Mouse (Mus musculus): Measurements from ENCODE around the gene Slc35e4. TPM values are rescaled to one million over a fixed set of nuclear protein-coding genes. Genes with fewer than 3 reads are reported as not detected.

Slc35e4 gene
- total and polyA plus RNA-seq, 3 experiments, result 0.05 TPM; not detected in 2

GRCm38 (mm10) chr11:3946386-3946785 lies 31.9 kb upstream of the Slc35e4 start:
- ATAC-seq (ENCODE audit: extremely low read depth, insufficient number of reproducible peaks, low FRiP score, poor library complexity, severe bottlenecking) (no peak), DNase-seq (ENCODE audit: low spot score) (no peak)
- Histone ChIP-seq H3K9me3 (replicated peaks) (no peaks in the 10 kb centered on the region), H3K4me3 (ENCODE audit: low read depth, low read length) (no peak overlapping the region), H3K4me1 (ENCODE audit: insufficient read depth, low read depth, low read length) (no peaks in the 10 kb centered on the region), H3K27me3 (ENCODE audit: insufficient read depth, low read length) (peaks cover 6% of the 10 kb centered on the region; the same call in 1 of the 2 replicates), H3K36me3 (replicated peaks) (no peaks in the 10 kb centered on the region)
- no peak for TF ChIP-seq GATA2 (IDR thresholded peaks at IDR 0.05; ENCODE audit: borderline replicate concordance, low read depth, low read length)
- TF ChIP-seq POLR2AphosphoS5 (IDR thresholded peaks at IDR 0.05; ENCODE audit: insufficient replicate concordance, low read depth, low read length), result no peak
- TF ChIP-seq GATA1 (IDR thresholded peaks at IDR 0.05; ENCODE audit: borderline replicate concordance, low read length), result no peak
- TF ChIP-seq TAL1 (conservative IDR thresholded peaks at IDR 0.05; ENCODE audit: low read depth, low read length), result no peak
- no peak for TF ChIP-seq CTCF (IDR thresholded peaks at IDR 0.05; ENCODE audit: low read depth, low read length)

- Histone ChIP-seq H3K4me1 (ENCODE audit: insufficient read depth, low read depth, low read length) (no peaks in the 10 kb centered on the region), H3K36me3 (replicated peaks) (no peaks in the 10 kb centered on the region), H3K4me3 (ENCODE audit: low read depth, low read length) (no peak overlapping the region), H3K27me3 (ENCODE audit: insufficient read depth, low read length) (peaks cover 18% of the 10 kb centered on the region; the same call in 1 of the 2 replicates), H3K9me3 (replicated peaks) (no peaks in the 10 kb centered on the region)
- no peak for ATAC-seq (ENCODE audit: extremely low read depth, insufficient number of reproducible peaks, low FRiP score, poor library complexity, severe bottlenecking)
- no peak for DNase-seq (ENCODE audit: low spot score)
- TF ChIP-seq POLR2AphosphoS5 (IDR thresholded peaks at IDR 0.05; ENCODE audit: insufficient replicate concordance, low read depth, low read length) (no peak), GATA1 (IDR thresholded peaks at IDR 0.05; ENCODE audit: borderline replicate concordance, low read length) (no peak), GATA2 (IDR thresholded peaks at IDR 0.05; ENCODE audit: borderline replicate concordance, low read depth, low read length) (no peak), CTCF (IDR thresholded peaks at IDR 0.05; ENCODE audit: low read depth, low read length) (no peak), TAL1 (conservative IDR thresholded peaks at IDR 0.05; ENCODE audit: low read depth, low read length) (no peak)
These were observed 26.9 kb upstream of the Slc35e4 start for GRCm38 (mm10) chr11:3941371-3941770.

GRCm38 (mm10) chr11:3937321-3937874 lies 22.9 kb upstream of the Slc35e4 start:
- Histone ChIP-seq H3K4me3 (ENCODE audit: low read depth, low read length) (no peak overlapping the region), H3K27me3 (ENCODE audit: insufficient read depth, low read length) (peaks cover 22% of the 10 kb centered on the region), H3K4me1 (ENCODE audit: insufficient read depth, low read depth, low read length) (no peaks in the 10 kb centered on the region), H3K36me3 (replicated peaks) (no peaks in the 10 kb centered on the region), H3K9me3 (replicated peaks) (no peaks in the 10 kb centered on the region)
- no peak for DNase-seq (ENCODE audit: low spot score)
- TF ChIP-seq GATA1 (IDR thresholded peaks at IDR 0.05; ENCODE audit: borderline replicate concordance, low read length) (no peak), TAL1 (conservative IDR thresholded peaks at IDR 0.05; ENCODE audit: low read depth, low read length) (no peak), POLR2AphosphoS5 (IDR thresholded peaks at IDR 0.05; ENCODE audit: insufficient replicate concordance, low read depth, low read length) (no peak), GATA2 (IDR thresholded peaks at IDR 0.05; ENCODE audit: borderline replicate concordance, low read depth, low read length) (no peak), CTCF (IDR thresholded peaks at IDR 0.05; ENCODE audit: low read depth, low read length) (no peak)
- no peak for ATAC-seq (ENCODE audit: extremely low read depth, insufficient number of reproducible peaks, low FRiP score, poor library complexity, severe bottlenecking)

GRCm38 (mm10) chr11:3936318-3936717 lies 21.9 kb upstream of the Slc35e4 start:
- peaks cover 24% of the 10 kb centered on the region for H3K27me3 ChIP-seq (ENCODE audit: insufficient read depth, low read length)
- no peaks in the 10 kb centered on the region for H3K9me3 ChIP-seq (replicated peaks)
- H3K4me3 ChIP-seq (ENCODE audit: low read depth, low read length), result no peak overlapping the region
- TF ChIP-seq GATA2 (IDR thresholded peaks at IDR 0.05; ENCODE audit: borderline replicate concordance, low read depth, low read length) (no peak), CTCF (IDR thresholded peaks at IDR 0.05; ENCODE audit: low read depth, low read length) (no peak), TAL1 (conservative IDR thresholded peaks at IDR 0.05; ENCODE audit: low read depth, low read length) (no peak), POLR2AphosphoS5 (IDR thresholded peaks at IDR 0.05; ENCODE audit: insufficient replicate concordance, low read depth, low read length) (no peak), GATA1 (IDR thresholded peaks at IDR 0.05; ENCODE audit: borderline replicate concordance, low read length) (no peak)
- no peak for ATAC-seq (ENCODE audit: extremely low read depth, insufficient number of reproducible peaks, low FRiP score, poor library complexity, severe bottlenecking)
- DNase-seq (ENCODE audit: low spot score), result no peak
- peaks cover 7% of the 10 kb centered on the region for H3K4me1 ChIP-seq (ENCODE audit: insufficient read depth, low read depth, low read length)
- no peaks in the 10 kb centered on the region for H3K36me3 ChIP-seq (replicated peaks)

GRCm38 (mm10) chr11:3935135-3935534 lies 20.7 kb upstream of the Slc35e4 start:
- peaks cover 8% of the 10 kb centered on the region for H3K4me1 ChIP-seq (ENCODE audit: insufficient read depth, low read depth, low read length)
- no peak for TF ChIP-seq CTCF (IDR thresholded peaks at IDR 0.05; ENCODE audit: low read depth, low read length)
- no peak for TF ChIP-seq TAL1 (conservative IDR thresholded peaks at IDR 0.05; ENCODE audit: low read depth, low read length)
- no peak for TF ChIP-seq POLR2AphosphoS5 (IDR thresholded peaks at IDR 0.05; ENCODE audit: insufficient replicate concordance, low read depth, low read length)
- no peak for TF ChIP-seq GATA2 (IDR thresholded peaks at IDR 0.05; ENCODE audit: borderline replicate concordance, low read depth, low read length)
- no peak for TF ChIP-seq GATA1 (IDR thresholded peaks at IDR 0.05; ENCODE audit: borderline replicate concordance, low read length)
- H3K36me3 ChIP-seq (replicated peaks), result no peaks in the 10 kb centered on the region
- H3K9me3 ChIP-seq (replicated peaks), result no peaks in the 10 kb centered on the region
- no peak overlapping the region for H3K4me3 ChIP-seq (ENCODE audit: low read depth, low read length)
- ATAC-seq (ENCODE audit: extremely low read depth, insufficient number of reproducible peaks, low FRiP score, poor library complexity, severe bottlenecking), result no peak
- H3K27me3 ChIP-seq (ENCODE audit: insufficient read depth, low read length), result peaks cover 22% of the 10 kb centered on the region
- no peak for DNase-seq (ENCODE audit: low spot score)

GRCm38 (mm10) chr11:3933756-3934285 lies 19.4 kb upstream of the Slc35e4 start:
- Histone ChIP-seq H3K27me3 (ENCODE audit: insufficient read depth, low read length) (peaks cover 22% of the 10 kb centered on the region), H3K9me3 (replicated peaks) (no peaks in the 10 kb centered on the region)
- no peak for DNase-seq (ENCODE audit: low spot score)

More at GRCm38 (mm10) chr11:3933756-3934285, 19.4 kb upstream of the Slc35e4 start:
- H3K4me1 ChIP-seq (ENCODE audit: insufficient read depth, low read depth, low read length), result peaks cover 8% of the 10 kb centered on the region
- TF ChIP-seq TAL1 (conservative IDR thresholded peaks at IDR 0.05; ENCODE audit: low read depth, low read length) (no peak), GATA2 (IDR thresholded peaks at IDR 0.05; ENCODE audit: borderline replicate concordance, low read depth, low read length) (no peak), POLR2AphosphoS5 (IDR thresholded peaks at IDR 0.05; ENCODE audit: insufficient replicate concordance, low read depth, low read length) (no peak), GATA1 (IDR thresholded peaks at IDR 0.05; ENCODE audit: borderline replicate concordance, low read length) (no peak), CTCF (IDR thresholded peaks at IDR 0.05; ENCODE audit: low read depth, low read length) (no peak)
- H3K36me3 ChIP-seq (replicated peaks), result no peaks in the 10 kb centered on the region
- ATAC-seq (ENCODE audit: extremely low read depth, insufficient number of reproducible peaks, low FRiP score, poor library complexity, severe bottlenecking), result no peak
- H3K4me3 ChIP-seq (ENCODE audit: low read depth, low read length), result no peak overlapping the region
